Mouse (Mus musculus) olfactory bulb, adult 2 months (tissue): Measurements from ENCODE around the gene Babam2. TPM values are rescaled to one million over a fixed set of nuclear protein-coding genes. Genes with fewer than 3 reads are reported as not detected.

Experiments used
- H3K27ac ChIP-seq: fragments of 200-500 bp; 2 replicates; pipeline ENCODE4 v1.5.1; 2012; ENCODE audit warnings: low read depth, low read length; ENCODE audit not compliant: insufficient read depth
- H3K4me1 ChIP-seq: fragments of 200-500 bp; 2 replicates; pipeline ENCODE4 v1.6.1; 2012; ENCODE audit warnings: low read length; ENCODE audit not compliant: control insufficient read depth, insufficient read depth
- H3K4me3 ChIP-seq: fragments of 200-500 bp; 2 replicates; pipeline ENCODE4 v1.5.1; 2012; ENCODE audit warnings: mild to moderate bottlenecking, low read depth, low read length, moderate library complexity; ENCODE audit not compliant: insufficient read depth
- CTCF ChIP-seq: fragments of 200-500 bp; IDR thresholded peaks from 2 replicates; pipeline ENCODE4 v1.5.1; 2012; ENCODE audit warnings: low read depth, mild to moderate bottlenecking, low read length, moderate library complexity; ENCODE audit not compliant: insufficient read depth
- POLR2A ChIP-seq: fragments of 200-500 bp; IDR thresholded peaks from 2 replicates; pipeline ENCODE4 v1.6.1; 2012; ENCODE audit warnings: mild to moderate bottlenecking, low read depth, low read length, moderate library complexity; ENCODE audit not compliant: insufficient read depth
- WGBS: fragments of 180-500 bp; shearing (Covaris S2); methylation state at CpG from one replicate; pipeline ENCODE4 v1.1.7; 2018; 5-methylcytosine and 5-hydroxymethylcytosine counted together
- polyA plus RNA-seq: library from polyadenylated mRNA; stranded (reverse); fragments of >200 nt; gene quantifications from 2 replicates; pipeline ENCODE4 v1.2.4, GENCODE M21; 2012; ENCODE audit warnings: low replicate concordance; ENCODE audit not compliant: missing spikeins, insufficient read depth, insufficient read length

Gene Babam2
- polyA plus RNA-seq = not detected in 2 replicates

DNA sequence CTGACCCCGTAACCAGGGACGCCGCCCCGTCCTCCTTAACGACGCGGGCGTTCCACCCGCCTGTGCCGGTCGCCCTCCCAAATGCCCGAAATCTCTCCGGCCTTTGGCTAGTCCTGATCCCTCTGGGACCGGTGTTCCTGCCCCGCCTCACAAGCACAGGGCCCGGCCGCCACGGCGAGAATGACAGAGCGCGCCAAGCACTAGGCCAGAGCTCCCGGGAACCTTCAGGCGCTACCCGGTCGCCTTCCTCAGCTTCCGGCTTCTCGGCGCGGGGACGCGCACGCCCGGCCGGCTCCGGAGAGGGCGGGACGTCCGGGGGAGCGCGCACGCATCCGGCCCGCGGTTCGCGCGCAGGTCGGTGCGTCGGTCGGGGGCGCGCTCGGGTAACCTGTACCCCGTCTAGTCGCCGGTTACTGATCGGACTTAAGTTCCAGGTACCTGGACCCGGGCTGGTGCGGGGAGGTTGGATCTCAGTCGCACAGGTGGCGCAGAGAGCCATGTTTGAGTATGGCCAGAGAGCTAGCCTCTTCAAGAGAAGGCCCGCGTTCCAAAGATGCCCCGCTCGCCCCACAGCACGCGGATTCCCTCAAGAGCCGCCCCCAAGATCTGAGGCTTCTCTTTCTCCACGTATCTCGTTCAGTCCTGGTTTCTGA is at the start of gene Babam2:
Gene Babam2 (plus strand): TSS at position 41 of the 653 bp plus-strand sequence.
- peak; percentile 78 for TF ChIP-seq POLR2A
- TF ChIP-seq CTCF = no peak; the same call in 1 of the 2 replicates
- under 1% methylated on average over 71 of the region's 71 CpGs for WGBS
- Histone ChIP-seq H3K27ac (peak within 1 kb of the TSS; percentile 87), H3K4me1 (0 out of 2 replicates have a peak, but pooled peaks cover 3% of the 10 kb centered on the region), H3K4me3 (peak within 1 kb of the TSS; percentile 78)

DNA sequence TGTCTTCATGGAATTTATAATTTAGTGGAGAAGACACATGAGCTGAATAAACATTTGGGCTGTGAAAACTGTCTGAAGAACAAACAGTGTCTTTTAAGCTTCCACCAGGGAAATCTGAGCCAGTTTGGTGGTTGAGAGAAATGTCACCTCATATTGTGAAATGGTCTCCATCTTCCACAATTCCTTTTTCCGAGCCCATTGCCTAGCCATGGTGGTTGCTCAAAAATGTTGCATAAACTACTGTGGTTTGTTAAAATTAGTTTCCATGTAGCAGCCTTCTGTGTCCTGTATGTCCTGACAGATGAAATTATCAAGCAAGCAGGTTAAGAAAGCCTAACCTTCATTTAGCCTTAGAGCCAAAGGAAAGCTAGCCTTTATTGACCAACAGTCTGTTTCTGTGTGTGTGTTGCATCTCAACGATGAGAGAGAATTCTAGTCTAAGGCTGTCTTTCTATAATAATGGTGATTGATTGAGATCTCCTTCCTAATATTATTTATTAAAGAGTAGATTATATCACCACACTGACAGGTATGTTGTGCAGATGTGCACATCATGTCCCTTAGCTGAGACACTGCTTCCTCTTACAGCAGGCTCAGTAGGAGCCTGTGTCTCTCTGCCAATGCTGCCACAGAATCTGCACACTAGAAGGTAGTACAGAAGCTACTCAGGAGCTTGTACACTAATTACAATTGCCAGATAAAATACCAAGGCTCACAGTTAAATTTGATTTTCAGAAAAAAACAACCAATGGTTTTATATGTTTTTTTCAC is 46.8 kb upstream of the Babam2 start:
- Histone ChIP-seq H3K4me3 (no peak overlapping the region), H3K4me1 (no peaks in the 10 kb centered on the region), H3K27ac (no peak overlapping the region)
- WGBS = 96% methylated on average over 2 of the region's 2 CpGs
- TF ChIP-seq CTCF (no peak), POLR2A (no peak)

DNA sequence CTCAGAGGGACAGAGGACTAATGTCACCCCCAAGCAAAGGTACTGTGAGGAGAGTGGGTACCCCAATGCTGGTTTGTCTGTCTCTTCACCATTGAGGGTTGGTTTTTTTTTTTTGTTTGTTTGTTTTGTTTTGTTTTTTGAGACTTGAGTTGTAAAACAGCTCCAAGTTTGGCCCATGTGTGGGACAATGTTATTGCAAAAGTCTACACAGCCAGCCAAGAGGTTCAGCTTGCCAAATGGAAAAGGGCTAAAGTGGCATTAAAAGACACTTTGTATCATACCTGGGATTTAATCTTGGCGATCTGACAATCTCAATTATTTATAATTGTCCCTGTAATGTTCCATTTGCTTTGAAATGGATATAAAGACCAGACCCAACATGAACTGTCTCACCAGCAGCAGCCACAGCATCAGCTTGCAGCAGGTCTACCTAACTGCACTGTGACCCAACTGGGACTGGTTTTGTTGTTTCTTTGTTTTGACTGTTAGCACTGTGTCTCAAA is 41.7 kb upstream of the Babam2 start:
- Histone ChIP-seq H3K27ac (no peak overlapping the region), H3K4me3 (no peak overlapping the region), H3K4me1 (no peaks in the 10 kb centered on the region)
- TF ChIP-seq POLR2A (no peak), CTCF (no peak)
- WGBS = 93% methylated on average over 1 of the region's 1 CpGs

DNA sequence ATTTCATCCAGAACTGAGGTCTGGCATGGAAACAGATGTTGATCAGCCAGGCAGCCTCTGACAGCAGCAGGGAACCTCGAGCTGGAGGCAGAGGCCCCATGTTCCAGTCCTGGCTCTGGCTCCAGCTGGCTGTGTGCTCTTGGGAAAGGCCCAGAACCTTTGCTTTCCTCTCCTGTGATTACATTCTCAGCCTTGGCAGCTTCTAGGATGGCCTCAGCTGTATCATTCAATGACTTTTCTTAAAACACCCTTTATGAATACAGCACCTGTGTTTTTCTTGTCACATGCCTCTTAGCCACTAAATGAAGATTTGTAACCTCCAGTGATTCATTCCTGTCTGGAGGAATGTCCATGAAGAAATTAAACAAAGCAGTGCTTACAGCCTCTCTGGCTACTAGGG is 31.3 kb upstream of the Babam2 start:
- Histone ChIP-seq H3K27ac (no peak overlapping the region), H3K4me3 (no peak overlapping the region), H3K4me1 (peaks cover 2% of the 10 kb centered on the region; the same call in 1 of the 2 replicates)
- 26% methylated on average over 1 of the region's 1 CpGs for WGBS
- TF ChIP-seq POLR2A (no peak), CTCF (no peak)

DNA sequence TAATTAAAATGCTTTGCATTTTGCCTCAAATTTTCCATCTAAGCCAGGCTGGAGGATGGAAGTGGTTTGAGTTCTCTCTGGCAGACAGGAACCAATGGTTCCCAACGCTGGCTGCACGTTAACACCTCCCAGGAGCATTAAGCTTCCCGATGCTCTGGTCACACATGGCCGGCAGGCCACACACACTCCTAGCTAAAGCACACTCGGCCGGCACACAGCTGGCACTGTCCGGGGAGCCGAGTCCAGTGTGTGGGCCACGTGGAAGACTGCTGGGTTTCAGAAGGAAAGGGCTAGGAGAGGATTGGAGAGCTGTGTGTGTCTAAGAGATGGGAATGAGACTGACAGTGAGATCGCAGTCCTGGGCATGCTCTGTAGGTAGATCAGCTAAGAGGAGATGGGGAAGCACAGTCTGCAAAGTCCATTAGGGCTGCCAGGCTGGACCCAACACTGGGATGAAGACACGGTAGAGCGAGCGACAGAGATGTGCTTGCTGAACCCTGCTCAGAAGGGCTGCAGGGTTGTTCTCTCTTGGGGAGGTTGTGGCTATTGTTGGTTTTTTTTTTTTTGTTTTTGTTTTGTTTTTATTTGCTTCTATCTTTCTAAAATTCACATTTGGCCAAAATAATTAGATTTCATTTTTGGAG is 29.0 kb upstream of the Babam2 start:
- TF ChIP-seq CTCF (no peak), POLR2A (no peak)
- Histone ChIP-seq H3K4me3 (no peak overlapping the region), H3K4me1 (peaks cover 2% of the 10 kb centered on the region; the same call in 1 of the 2 replicates), H3K27ac (no peak overlapping the region)
- WGBS = 89% methylated on average over 13 of the region's 13 CpGs

DNA sequence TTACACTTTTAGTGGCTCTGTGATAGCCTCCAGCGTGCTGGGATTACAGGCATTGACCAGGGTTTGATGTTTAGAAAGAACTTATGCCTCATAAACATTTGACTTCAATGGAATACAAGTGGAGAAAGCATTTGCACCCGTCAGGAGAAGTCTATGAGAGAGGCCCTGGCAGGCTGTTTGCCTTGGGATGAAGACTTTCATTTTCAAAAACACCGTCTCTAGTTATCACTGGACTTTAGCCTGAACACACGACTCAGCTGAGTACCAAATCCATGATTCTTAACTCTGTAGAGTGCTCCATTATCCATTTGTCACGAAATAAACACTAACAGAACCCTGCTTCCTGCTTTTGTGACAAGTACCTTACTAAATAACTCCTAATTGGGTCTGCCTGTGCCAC is 27.5 kb upstream of the Babam2 start:
- H3K4me3 ChIP-seq = no peak overlapping the region
- peaks cover 2% of the 10 kb centered on the region; the same call in 1 of the 2 replicates for H3K4me1 ChIP-seq
- WGBS = 86% methylated on average over 5 of the region's 5 CpGs
- no peak for TF ChIP-seq POLR2A
- no peak for TF ChIP-seq CTCF
- H3K27ac ChIP-seq = no peak overlapping the region

DNA sequence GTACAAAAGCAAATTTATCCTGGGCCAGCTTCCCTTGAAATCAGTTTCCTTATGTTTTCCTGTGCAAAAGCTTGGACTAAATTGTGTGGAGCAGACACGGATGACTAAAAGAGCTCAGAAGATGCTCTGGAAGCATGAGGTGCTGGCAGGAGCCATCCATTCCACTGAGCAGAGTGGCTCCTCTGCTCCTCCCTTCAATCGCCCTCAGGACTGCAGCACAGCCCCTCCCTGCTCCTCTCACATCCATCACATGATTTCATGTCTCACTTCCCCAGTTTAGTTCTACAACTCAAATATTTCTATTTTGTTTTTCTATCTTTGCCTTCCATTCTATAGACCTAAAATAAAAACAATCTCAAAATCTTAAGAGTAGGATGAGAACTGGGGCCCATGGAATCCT is 26.3 kb upstream of the Babam2 start:
- TF ChIP-seq CTCF = no peak
- no peak for TF ChIP-seq POLR2A
- no peak overlapping the region for H3K27ac ChIP-seq
- 50% methylated on average over 2 of the region's 2 CpGs for WGBS
- H3K4me1 ChIP-seq = peaks cover under 1% of the 10 kb centered on the region; the same call in 1 of the 2 replicates
- H3K4me3 ChIP-seq = no peak overlapping the region

DNA sequence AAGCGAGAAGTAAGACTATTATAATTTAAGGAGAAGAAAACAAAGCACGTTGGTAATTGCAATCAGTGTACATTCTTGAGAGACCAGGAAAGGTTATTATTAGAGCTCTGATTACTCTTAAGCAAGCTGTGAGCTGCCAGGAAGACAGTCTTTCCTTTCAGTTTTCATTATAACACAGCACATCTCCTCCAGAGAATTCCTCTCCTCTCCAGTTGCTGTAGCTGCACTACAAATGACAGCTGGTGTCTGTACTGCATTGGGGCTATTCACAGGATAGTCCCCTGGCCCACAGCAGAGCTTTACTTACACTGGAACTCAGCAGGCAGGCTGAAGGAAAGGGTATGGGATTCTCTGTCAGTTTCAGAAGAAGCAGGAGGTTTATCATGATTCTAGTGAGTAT is 24.1 kb upstream of the Babam2 start:
- no peaks in the 10 kb centered on the region for H3K4me1 ChIP-seq
- no peak overlapping the region for H3K4me3 ChIP-seq
- 25% methylated on average over 2 of the region's 2 CpGs for WGBS
- TF ChIP-seq CTCF (no peak), POLR2A (no peak)
- no peak overlapping the region for H3K27ac ChIP-seq

DNA sequence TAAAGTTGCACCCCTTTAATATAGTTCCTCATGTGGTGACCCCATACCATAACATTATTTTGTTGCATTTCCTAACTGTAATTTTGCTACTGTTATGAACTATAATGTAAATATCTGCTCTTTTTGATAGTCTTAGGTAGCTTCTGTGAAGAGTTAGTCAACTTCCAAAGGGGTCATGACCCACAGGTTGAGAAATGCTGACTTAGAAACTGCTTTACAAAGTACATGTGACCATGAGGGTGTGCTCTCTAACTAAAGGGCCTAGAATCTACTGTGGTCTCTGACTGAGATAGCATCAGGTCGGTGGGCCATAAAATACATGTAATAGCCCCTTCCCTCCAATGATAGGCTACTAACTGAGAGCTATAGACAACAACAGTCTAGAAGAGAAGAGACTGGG is 19.5 kb upstream of the Babam2 start:
- H3K4me1 ChIP-seq = no peaks in the 10 kb centered on the region
- no peak overlapping the region for H3K4me3 ChIP-seq
- H3K27ac ChIP-seq = no peak overlapping the region
- 97% methylated on average over 1 of the region's 1 CpGs for WGBS
- TF ChIP-seq CTCF (no peak), POLR2A (no peak)

DNA sequence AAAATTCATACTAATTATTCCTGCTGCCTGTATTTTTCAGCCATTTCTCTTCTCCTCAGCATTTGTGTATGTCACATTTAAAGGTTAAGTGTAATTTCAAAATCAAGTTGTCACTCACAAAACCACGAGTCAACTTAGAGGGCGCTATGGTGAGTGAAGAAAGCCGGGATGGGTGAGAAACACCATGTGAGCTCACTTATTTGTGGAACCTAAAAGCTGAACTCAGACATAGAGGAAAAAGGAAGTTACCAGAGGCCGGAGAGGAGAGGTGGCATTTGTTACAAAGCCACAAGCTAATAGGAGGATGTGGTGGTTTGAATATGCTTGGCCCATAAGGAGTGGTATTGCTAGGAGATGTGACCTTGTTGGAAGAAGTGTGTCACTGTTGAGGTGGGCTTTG is 17.3 kb upstream of the Babam2 start:
- 86% methylated on average over 4 of the region's 4 CpGs for WGBS
- no peak overlapping the region for H3K4me3 ChIP-seq
- H3K4me1 ChIP-seq = no peaks in the 10 kb centered on the region
- TF ChIP-seq POLR2A (no peak), CTCF (no peak)
- H3K27ac ChIP-seq = no peak overlapping the region
